Mouse (Mus musculus): Measurements from ENCODE around the gene Zfp715. TPM values are rescaled to one million over a fixed set of nuclear protein-coding genes. Genes with fewer than 3 reads are reported as not detected.
A peak's percentile ranks its signal among the peaks of the same experiment; 100 is the strongest.
"Not testable (repeated sequence)": the region's sequence is repeated elsewhere in the genome, so short reads cannot be mapped to it uniquely, and the experiment has no call there.

Gene Zfp715
- polyA plus RNA-seq, 1 experiment from 2014 or later: 18.6 TPM

DNA sequence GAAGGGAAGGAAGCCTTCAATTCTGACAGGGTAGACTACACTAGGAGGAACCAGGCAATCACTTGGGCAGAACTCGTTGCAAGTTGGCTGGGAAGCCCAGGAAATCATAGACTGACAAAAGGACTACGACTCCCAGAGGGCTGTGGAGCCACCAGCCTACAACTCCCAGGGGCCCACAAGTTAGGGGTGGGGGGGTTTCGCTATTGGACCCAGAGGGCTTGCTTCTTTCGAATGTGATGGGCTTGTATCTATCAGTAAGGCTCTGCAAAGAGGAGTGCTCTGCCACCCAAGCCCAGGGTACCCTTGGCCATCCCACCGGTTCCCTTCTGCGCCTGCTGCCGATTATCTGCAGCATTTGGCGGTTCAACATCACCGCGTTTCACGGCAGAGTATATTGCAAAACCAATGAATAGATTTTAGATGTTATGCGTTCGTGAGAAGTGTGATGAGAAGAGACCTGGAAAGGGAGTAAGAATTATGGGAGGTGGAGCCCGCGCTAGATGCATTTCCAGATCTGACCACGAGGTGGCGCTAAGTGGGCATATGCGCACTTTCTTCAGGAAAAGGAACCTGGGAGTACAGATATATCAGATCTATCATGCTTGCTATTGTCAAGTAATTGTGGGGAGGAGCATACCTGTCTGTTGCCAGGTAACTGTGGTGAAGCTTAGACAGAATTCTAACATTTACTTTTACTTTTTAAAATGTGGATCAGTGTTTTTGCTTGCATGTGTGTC is 30.1 kb downstream of the Zfp715 start:
- Histone ChIP-seq H3K9me3 (replicated peaks) (no peaks in the 10 kb centered on the region), H3K4me1 (no peaks in the 10 kb centered on the region), H3K4me3 (replicated peaks) (peak overlapping the region; percentile 47), H3K36me3 (no peaks in the 10 kb centered on the region), H3K4me2 (peak overlapping the region; percentile 58), H3K9ac (replicated peaks) (peak overlapping the region; percentile 58), H3K27me3 (replicated peaks) (no peaks in the 10 kb centered on the region), H3K27ac (replicated peaks) (peak overlapping the region; percentile 76)
- 8% methylated on average over 18 of the region's 18 CpGs for WGBS
- peak; percentile 95 for ATAC-seq (ENCODE audit: low FRiP score)

DNA sequence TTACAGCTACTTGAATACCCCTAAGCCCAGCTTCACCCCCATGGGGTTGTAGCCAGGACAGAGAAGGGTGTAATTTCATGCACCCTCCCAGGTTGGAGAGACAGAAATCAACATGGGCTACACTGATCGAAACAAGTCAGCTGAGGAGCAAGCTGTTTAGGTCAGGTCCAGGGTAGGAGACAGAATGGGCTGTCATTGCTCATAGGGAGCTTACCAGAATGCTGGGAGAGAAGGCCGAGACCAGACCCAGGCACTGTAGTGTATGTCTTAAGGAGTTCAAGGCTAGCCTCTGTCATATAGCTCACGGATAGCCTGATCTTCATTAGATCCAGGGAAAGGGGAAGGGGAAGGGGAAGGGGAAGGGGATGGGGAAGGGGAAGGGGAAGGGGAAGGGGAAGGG is 30.6 kb downstream of the Zfp715 start:
- no peak overlapping the region for H3K4me2 ChIP-seq
- H3K9me3 ChIP-seq (replicated peaks): no peaks in the 10 kb centered on the region
- H3K36me3 ChIP-seq: no peaks in the 10 kb centered on the region
- peak; percentile 29 for ATAC-seq (ENCODE audit: low FRiP score)
- H3K4me1 ChIP-seq: no peaks in the 10 kb centered on the region
- no peak overlapping the region for H3K9ac ChIP-seq (replicated peaks)
- H3K27me3 ChIP-seq (replicated peaks): no peaks in the 10 kb centered on the region
- no peak overlapping the region for H3K27ac ChIP-seq (replicated peaks)
- no peak overlapping the region for H3K4me3 ChIP-seq (replicated peaks)
- 85% methylated on average over 3 of the region's 3 CpGs for WGBS

DNA sequence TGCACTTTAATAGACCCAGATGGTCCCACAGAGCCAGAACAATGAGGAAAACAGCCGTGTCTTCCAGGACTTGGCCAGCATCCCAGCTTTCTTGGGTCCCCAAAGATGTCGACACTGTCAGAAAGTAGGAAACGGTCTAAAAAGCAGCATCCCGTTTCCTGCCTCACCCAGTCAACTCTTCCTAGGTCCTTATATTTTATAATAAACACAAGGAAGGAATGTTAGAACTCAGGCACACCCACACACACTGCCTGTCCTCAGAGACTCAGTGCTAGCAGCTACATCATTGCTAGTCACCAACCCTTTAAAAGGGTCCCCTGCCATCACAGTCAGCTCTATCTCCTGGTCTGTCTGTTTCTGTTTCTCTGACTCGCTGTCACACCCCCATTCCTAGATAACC is 35.7 kb downstream of the Zfp715 start:
- Histone ChIP-seq H3K9me3 (replicated peaks) (no peaks in the 10 kb centered on the region), H3K4me3 (replicated peaks) (no peak overlapping the region), H3K9ac (replicated peaks) (no peak overlapping the region), H3K27ac (replicated peaks) (no peak overlapping the region), H3K4me1 (no peaks in the 10 kb centered on the region), H3K4me2 (no peak overlapping the region), H3K27me3 (replicated peaks) (no peaks in the 10 kb centered on the region), H3K36me3 (no peaks in the 10 kb centered on the region)
- no peak for ATAC-seq (ENCODE audit: low FRiP score)
- 50% methylated on average over 5 of the region's 5 CpGs for WGBS

DNA sequence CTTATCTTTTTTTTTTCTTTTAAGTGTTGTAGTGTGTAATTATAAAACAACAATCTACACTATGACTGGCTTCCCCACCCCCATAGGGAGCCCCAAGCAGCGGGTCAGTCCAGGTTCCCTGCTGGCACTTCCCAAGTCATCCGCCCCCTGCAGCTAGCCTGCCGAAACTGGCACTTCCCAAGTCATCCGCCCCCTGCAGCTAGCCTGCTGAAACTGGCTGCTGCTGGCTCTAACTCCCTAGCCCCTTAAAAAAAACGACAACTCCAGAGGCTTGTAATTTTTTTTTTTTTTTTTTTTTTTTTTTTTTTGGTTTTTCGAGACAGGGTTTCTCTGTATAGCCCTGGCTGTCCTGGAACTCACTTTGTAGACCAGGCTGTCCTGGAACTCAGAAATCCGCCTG is 36.9 kb downstream of the Zfp715 start:
- not testable (repeated sequence) for H3K4me1 ChIP-seq; H3K27me3 ChIP-seq (replicated peaks); ATAC-seq (ENCODE audit: low FRiP score); H3K4me3 ChIP-seq (replicated peaks); H3K9ac ChIP-seq (replicated peaks); H3K36me3 ChIP-seq; H3K4me2 ChIP-seq; H3K27ac ChIP-seq (replicated peaks); H3K9me3 ChIP-seq (replicated peaks)
- 52% methylated on average over 7 of the region's 7 CpGs for WGBS

DNA sequence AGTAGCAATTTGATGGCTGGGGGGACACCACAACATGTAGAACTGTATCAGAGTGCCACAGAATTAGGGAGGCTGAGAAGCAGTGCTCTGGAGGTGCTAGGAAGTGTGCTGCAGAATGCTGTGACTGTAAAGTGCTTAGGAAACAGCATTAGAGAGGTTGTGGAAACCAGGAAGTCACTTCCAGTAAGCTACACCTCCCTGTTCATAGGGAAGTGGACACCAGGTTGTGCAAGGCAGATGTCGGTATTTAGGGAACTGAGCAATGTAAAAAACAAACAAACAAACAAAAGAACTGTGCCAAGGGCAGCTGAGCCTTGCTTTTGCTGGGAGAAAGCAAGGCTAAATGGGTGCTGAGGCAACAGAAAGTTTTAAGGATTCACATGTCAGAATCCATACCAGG is 39.6 kb downstream of the Zfp715 start:
- H3K9ac ChIP-seq (replicated peaks): no peak overlapping the region
- no peaks in the 10 kb centered on the region for H3K4me1 ChIP-seq
- H3K9me3 ChIP-seq (replicated peaks): peaks cover 6% of the 10 kb centered on the region; the same call in 1 of the 2 replicates
- no peaks in the 10 kb centered on the region for H3K27me3 ChIP-seq (replicated peaks)
- no peak overlapping the region for H3K27ac ChIP-seq (replicated peaks)
- 83% methylated on average over 1 of the region's 1 CpGs for WGBS
- no peak overlapping the region for H3K4me2 ChIP-seq
- no peak for ATAC-seq (ENCODE audit: low FRiP score)
- no peaks in the 10 kb centered on the region for H3K36me3 ChIP-seq
- H3K4me3 ChIP-seq (replicated peaks): no peak overlapping the region

DNA sequence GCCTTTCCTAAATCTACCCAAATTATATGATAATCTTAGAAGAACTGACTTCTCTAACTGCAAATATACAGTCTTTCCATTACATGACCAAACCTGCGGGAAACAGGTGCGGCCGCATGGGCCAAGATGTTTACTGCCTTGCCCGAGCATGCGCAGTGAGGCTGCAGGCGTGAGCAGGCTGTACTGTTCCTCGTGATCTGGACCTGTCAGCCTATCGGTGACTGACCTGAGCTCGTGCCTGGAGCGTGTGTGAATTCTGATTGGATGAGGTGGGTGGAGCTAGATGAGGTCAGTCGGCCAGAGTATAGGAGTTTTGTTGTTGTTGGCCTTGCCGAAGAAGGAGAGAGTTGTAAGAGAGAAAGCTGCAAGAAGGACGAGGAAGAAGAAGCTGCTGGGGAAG is 45.7 kb downstream of the Zfp715 start:
- H3K4me3 ChIP-seq (replicated peaks); ATAC-seq (ENCODE audit: low FRiP score); H3K27ac ChIP-seq (replicated peaks); H3K4me2 ChIP-seq; H3K9ac ChIP-seq (replicated peaks); H3K4me1 ChIP-seq; H3K36me3 ChIP-seq; H3K27me3 ChIP-seq (replicated peaks): not testable (repeated sequence)
- H3K9me3 ChIP-seq (replicated peaks): peaks cover 21% of the 10 kb centered on the region
- WGBS: 95% methylated on average over 13 of the region's 13 CpGs

DNA sequence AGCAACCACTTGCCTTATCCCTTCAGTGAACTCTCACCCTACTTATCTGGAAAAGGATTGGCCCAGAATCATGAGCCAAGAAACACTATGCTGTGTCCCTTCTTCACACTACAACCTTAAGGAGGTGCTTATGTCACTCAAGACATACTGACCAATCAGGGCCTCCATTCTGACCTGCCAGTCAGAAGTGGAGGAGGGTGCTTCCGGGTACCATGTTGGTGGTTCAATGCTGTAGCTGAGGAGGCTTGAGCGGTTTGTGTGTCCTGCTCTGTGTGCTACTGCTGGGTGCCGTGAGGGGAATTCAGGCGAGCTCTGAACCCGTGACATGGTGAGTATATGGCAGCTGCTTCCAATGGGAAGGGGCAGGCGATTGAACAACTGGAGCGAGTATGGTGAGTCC is 59.6 kb downstream of the Zfp715 start:
- WGBS: 83% methylated on average over 7 of the region's 7 CpGs
- no peak overlapping the region for H3K4me2 ChIP-seq
- H3K4me1 ChIP-seq: no peaks in the 10 kb centered on the region

DNA sequence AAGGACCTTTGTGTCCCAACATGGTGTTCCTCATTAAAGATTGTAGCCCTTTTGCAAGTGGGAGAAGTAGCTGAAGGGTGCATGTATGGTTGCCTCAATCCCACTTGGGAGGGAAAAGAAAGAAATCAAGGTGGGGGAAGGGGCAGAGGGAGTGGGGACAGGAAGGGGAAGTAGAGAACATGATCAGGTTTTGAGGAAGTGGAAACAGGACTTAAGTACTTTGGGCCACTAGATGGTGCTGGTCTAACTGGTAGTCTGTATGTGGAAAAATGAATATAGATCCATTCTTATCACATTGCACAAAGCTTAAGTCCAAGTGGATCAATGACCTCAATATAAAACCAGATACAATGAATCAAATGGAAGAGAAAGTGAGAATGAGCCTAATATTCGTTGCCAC is 62.4 kb downstream of the Zfp715 start:
- H3K4me2 ChIP-seq; H3K36me3 ChIP-seq; H3K4me3 ChIP-seq (replicated peaks); H3K27ac ChIP-seq (replicated peaks); H3K4me1 ChIP-seq; ATAC-seq (ENCODE audit: low FRiP score); H3K27me3 ChIP-seq (replicated peaks); H3K9ac ChIP-seq (replicated peaks); H3K9me3 ChIP-seq (replicated peaks): not testable (repeated sequence)
- WGBS: 84% methylated on average over 1 of the region's 1 CpGs

More for the DNA sequence above, 59.6 kb downstream of the Zfp715 start:
- Histone ChIP-seq H3K27ac (replicated peaks) (no peak overlapping the region), H3K27me3 (replicated peaks) (no peaks in the 10 kb centered on the region), H3K9ac (replicated peaks) (no peak overlapping the region), H3K4me3 (replicated peaks) (no peak overlapping the region), H3K36me3 (no peaks in the 10 kb centered on the region), H3K9me3 (replicated peaks) (0 out of 2 replicates have a peak, but pooled peaks cover 6% of the 10 kb centered on the region)
- no peak for ATAC-seq (ENCODE audit: low FRiP score)

Other genes starting within 250 kb of the Zfp715 start
- gene Zfp936, start 199.1 kb downstream of the Zfp715 start, polyA plus RNA-seq (2015; fragmentation: Nextera tagmentation; extraction: Ambion mirVana): not detected in 2 replicates
- gene Siglecf, start 38.0 kb upstream of the Zfp715 start, polyA plus RNA-seq (2015; fragmentation: Nextera tagmentation; extraction: Ambion mirVana): 0.12 and 0.49 TPM in 2 replicates
- gene Siglecg, start 94.9 kb upstream of the Zfp715 start, polyA plus RNA-seq (2015; fragmentation: Nextera tagmentation; extraction: Ambion mirVana): 0.08 and 0.41 TPM in 2 replicates
- not detected in 2 replicates for gene Lim2, start 114.4 kb upstream of the Zfp715 start, polyA plus RNA-seq (2015; fragmentation: Nextera tagmentation; extraction: Ambion mirVana)
- gene Nkg7, start 123.8 kb upstream of the Zfp715 start, polyA plus RNA-seq (2015; fragmentation: Nextera tagmentation; extraction: Ambion mirVana): 34.6 TPM in 1 of 2 replicates, not detected in the other
- gene Cldnd2, start 127.5 kb upstream of the Zfp715 start, polyA plus RNA-seq (2015; fragmentation: Nextera tagmentation; extraction: Ambion mirVana): not detected in 2 replicates
- 129 and 182 TPM in 2 replicates for gene Etfb, start 130.8 kb upstream of the Zfp715 start, polyA plus RNA-seq (2015; fragmentation: Nextera tagmentation; extraction: Ambion mirVana)
- gene Gm45233, start 130.8 kb upstream of the Zfp715 start, polyA plus RNA-seq (2015; fragmentation: Nextera tagmentation; extraction: Ambion mirVana): 0.22 and 0.57 TPM in 2 replicates
- gene Vsig10l, start 149.9 kb upstream of the Zfp715 start, polyA plus RNA-seq (2015; fragmentation: Nextera tagmentation; extraction: Ambion mirVana): 16.4 and 21.2 TPM in 2 replicates
- 12.2 and 14.0 TPM in 2 replicates for gene Iglon5, start 176.8 kb upstream of the Zfp715 start, polyA plus RNA-seq (2015; fragmentation: Nextera tagmentation; extraction: Ambion mirVana)
- 0.08 TPM in 1 of 2 replicates, not detected in the other for gene 4931406B18Rik, start 192.6 kb upstream of the Zfp715 start, polyA plus RNA-seq (2015; fragmentation: Nextera tagmentation; extraction: Ambion mirVana)
- 1.3 and 1.8 TPM in 2 replicates for gene Cd33, start 231.1 kb upstream of the Zfp715 start, polyA plus RNA-seq (2015; fragmentation: Nextera tagmentation; extraction: Ambion mirVana)
- gene Zfp658, start 249.0 kb upstream of the Zfp715 start, polyA plus RNA-seq (2015; fragmentation: Nextera tagmentation; extraction: Ambion mirVana): 6.7 and 7.5 TPM in 2 replicates